11 mouse cellular contexts compared by ENCODE assay signal in the genomic region with DNA sequence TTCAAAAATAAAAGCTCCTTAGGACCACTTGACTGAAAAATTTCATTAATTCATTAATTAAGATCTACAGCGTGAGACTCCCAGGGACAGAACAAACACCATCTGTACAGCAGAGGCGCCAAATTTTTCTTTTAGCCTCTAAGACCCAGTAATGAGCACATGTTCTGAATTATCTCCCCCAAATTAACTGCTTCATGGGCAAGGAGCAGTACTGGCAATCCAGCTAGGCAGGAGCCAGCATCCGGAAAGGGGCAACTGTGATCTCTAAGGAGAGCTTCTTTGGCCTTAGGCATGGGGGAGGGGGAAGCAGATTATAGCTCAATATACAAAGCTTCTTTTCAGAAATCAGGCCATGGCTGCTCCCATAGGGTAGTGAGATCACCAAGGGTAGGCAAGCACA.
DNase-seq lines count a peak whose midpoint lies in the region; ATAC-seq lines count a peak whose summit lies in the region.
"Had no signal": no experiment of that assay in that cellular context is flagged by ENCODE, and none has a peak within 500 bp of the region (broad histone marks: within the 10 kb centered on the region; RNA-seq: fewer than 3 reads in every experiment).

No protein-coding gene starts in this region.

- WGBS in hindbrain, embryonic 15.5 days = 13% methylated on average over 3 of the region's 3 CpGs
- 26% methylated on average over 3 of the region's 3 CpGs for WGBS in midbrain, embryonic 13.5 days
- WGBS in intestine, embryonic 15.5 days = 73% methylated on average over 3 of the region's 3 CpGs

- DNase-seq in cerebellum, adult 8-10 months = peak; percentile 12
- DNase-seq in cerebellum, postnatal 36 days = no peak
- peak; percentile 70 for DNase-seq in embryo, embryonic 11 days
- DNase-seq in c-Kit-positive CD71-positive TER-119-positive erythroid progenitor cells, embryonic 14.5 days (ENCODE audit: low spot score) = no peak
- DNase-seq: heart, postnatal 10 days had no signal

- no peak overlapping the region for H3K4me2 ChIP-seq in hindbrain, embryonic 15.5 days
- H3K4me2 ChIP-seq in midbrain, embryonic 13.5 days (replicated peaks) = no peak overlapping the region
- no peak overlapping the region for H3K4me2 ChIP-seq in intestine, embryonic 15.5 days (replicated peaks)
- H3K4me2 ChIP-seq: embryonic facial prominence, embryonic 13.5 days; liver, embryonic 11.5 days had no signal

- H3K4me3 ChIP-seq in hindbrain, embryonic 15.5 days = no peak overlapping the region
- H3K4me3 ChIP-seq in midbrain, embryonic 13.5 days (replicated peaks) = no peak overlapping the region
- H3K4me3 ChIP-seq in intestine, embryonic 15.5 days (replicated peaks) = no peak overlapping the region
- H3K4me3 ChIP-seq: embryonic facial prominence, embryonic 13.5 days had no signal

- H3K4me1 ChIP-seq in hindbrain, embryonic 15.5 days (replicated peaks) = peaks cover 20% of the 10 kb centered on the region
- H3K4me1 ChIP-seq in midbrain, embryonic 13.5 days (replicated peaks) = peaks cover 22% of the 10 kb centered on the region
- H3K4me1 ChIP-seq in intestine, embryonic 15.5 days (replicated peaks) = no peaks in the 10 kb centered on the region

- no peaks in the 10 kb centered on the region for H3K27me3 ChIP-seq in hindbrain, embryonic 15.5 days
- H3K27me3 ChIP-seq in midbrain, embryonic 13.5 days = peaks cover 4% of the 10 kb centered on the region; the same call in 1 of the 2 replicates
- H3K27me3 ChIP-seq in intestine, embryonic 15.5 days (replicated peaks) = no peaks in the 10 kb centered on the region
- H3K27me3 ChIP-seq: embryonic facial prominence, embryonic 13.5 days had no signal

- H3K9ac ChIP-seq in hindbrain, embryonic 15.5 days = no peak overlapping the region
- no peak overlapping the region for H3K9ac ChIP-seq in midbrain, embryonic 13.5 days (replicated peaks)
- no peak overlapping the region for H3K9ac ChIP-seq in intestine, embryonic 15.5 days
- H3K9ac ChIP-seq: embryonic facial prominence, embryonic 13.5 days had no signal

- peak; percentile 77 for ATAC-seq in hindbrain, embryonic 15.5 days (ENCODE audit: low FRiP score, low read depth)
- peak; percentile 66; the same call in 1 of the 2 replicates for ATAC-seq in midbrain, embryonic 13.5 days
- no peak for ATAC-seq in intestine, embryonic 15.5 days
- ATAC-seq in megakaryocyte-erythroid progenitor cell, adult 5-6 weeks (replicated peaks; ENCODE audit: low FRiP score, low TSS enrichment, poor library complexity, severe bottlenecking) = no peak

- H3K36me3 ChIP-seq in hindbrain, embryonic 15.5 days = no peaks in the 10 kb centered on the region
- no peaks in the 10 kb centered on the region for H3K36me3 ChIP-seq in midbrain, embryonic 13.5 days
- no peaks in the 10 kb centered on the region for H3K36me3 ChIP-seq in intestine, embryonic 15.5 days
- H3K36me3 ChIP-seq: embryonic facial prominence, embryonic 13.5 days had no signal

- no peaks in the 10 kb centered on the region for H3K9me3 ChIP-seq in hindbrain, embryonic 15.5 days
- H3K9me3 ChIP-seq in midbrain, embryonic 13.5 days = no peaks in the 10 kb centered on the region
- H3K9me3 ChIP-seq in intestine, embryonic 15.5 days = no peaks in the 10 kb centered on the region
- H3K9me3 ChIP-seq: embryonic facial prominence, embryonic 13.5 days had no signal

- no peak overlapping the region for H3K27ac ChIP-seq in hindbrain, embryonic 15.5 days (replicated peaks)
- peak overlapping the region; percentile 17; the same call in 1 of the 2 replicates for H3K27ac ChIP-seq in midbrain, embryonic 13.5 days
- H3K27ac ChIP-seq in intestine, embryonic 15.5 days = no peak overlapping the region
- H3K27ac ChIP-seq: embryonic facial prominence, embryonic 13.5 days had no signal

Comparison
In these comparisons a context has a peak if more than half of its experiments do, and no peak if none do; other contexts are left out.
1. DNase-seq: peak in cerebellum, adult 8-10 months (single experiment) and embryo, embryonic 11 days (single experiment); none in cerebellum, postnatal 36 days (0 of 2) and c-Kit-positive CD71-positive TER-119-positive erythroid progenitor cells, embryonic 14.5 days (single experiment).
2. ATAC-seq: peak in hindbrain, embryonic 15.5 days (single experiment) and midbrain, embryonic 13.5 days (single experiment); none in intestine, embryonic 15.5 days (single experiment) and megakaryocyte-erythroid progenitor cell, adult 5-6 weeks (single experiment).